Mouse (Mus musculus): Measurements from ENCODE around the gene Hoxa9. TPM values are rescaled to one million over a fixed set of nuclear protein-coding genes. Genes with fewer than 3 reads are reported as not detected.

Gene Hoxa9
- polyA plus RNA-seq, 1 experiment from 2014 or later = 0.89 TPM

GRCm38 (mm10) chr6:52240389-52241000, 9.6 kb upstream of the Hoxa9 start, which contains the start of gene Hoxa10:
Gene Hoxa10, minus strand, starts transcription at chr6:52240854.
- no peaks in the 10 kb centered on the region for H3K36me3 ChIP-seq
- ATAC-seq (ENCODE audit: low read depth) (no peak), DNase-seq (peak; percentile 33)
- H3K9ac ChIP-seq = no peak within 1 kb of the TSS
- 1% methylated on average over 35 of the region's 35 CpGs for WGBS (ENCODE audit: insufficient replicate concordance)
- H3K4me1 ChIP-seq (replicated peaks) = no peaks in the 10 kb centered on the region
- no peaks in the 10 kb centered on the region for H3K9me3 ChIP-seq (replicated peaks)
- H3K4me2 ChIP-seq = no peak within 1 kb of the TSS
- peaks cover 99% of the 10 kb centered on the region for H3K27me3 ChIP-seq
- H3K27ac ChIP-seq = no peak within 1 kb of the TSS
- H3K4me3 ChIP-seq (replicated peaks) = no peak within 1 kb of the TSS

- Histone ChIP-seq H3K4me3 (replicated peaks) (no peak overlapping the region), H3K27me3 (peaks cover 99% of the 10 kb centered on the region), H3K4me1 (replicated peaks) (no peaks in the 10 kb centered on the region), H3K36me3 (no peaks in the 10 kb centered on the region), H3K9me3 (replicated peaks) (no peaks in the 10 kb centered on the region), H3K9ac (no peak overlapping the region), H3K4me2 (no peak overlapping the region), H3K27ac (no peak overlapping the region)
- no peak for ATAC-seq (ENCODE audit: low read depth)
- no peak for DNase-seq
- 3% methylated on average over 30 of the region's 30 CpGs for WGBS (ENCODE audit: insufficient replicate concordance)
These were observed 8.9 kb upstream of the Hoxa9 start for GRCm38 (mm10) chr6:52239625-52240388.

GRCm38 (mm10) chr6:52238976-52239375, 8.1 kb upstream of the Hoxa9 start:
- ATAC-seq (ENCODE audit: low read depth) = no peak
- H3K9me3 ChIP-seq (replicated peaks) = no peaks in the 10 kb centered on the region
- H3K9ac ChIP-seq = no peak overlapping the region
- WGBS (ENCODE audit: insufficient replicate concordance) = 6% methylated on average over 7 of the region's 7 CpGs
- no peak overlapping the region for H3K27ac ChIP-seq
- H3K4me1 ChIP-seq (replicated peaks) = no peaks in the 10 kb centered on the region
- H3K4me2 ChIP-seq = no peak overlapping the region
- no peaks in the 10 kb centered on the region for H3K36me3 ChIP-seq
- peaks cover 99% of the 10 kb centered on the region for H3K27me3 ChIP-seq
- no peak overlapping the region for H3K4me3 ChIP-seq (replicated peaks)
- DNase-seq = no peak

GRCm38 (mm10) chr6:52238155-52238545, 7.3 kb upstream of the Hoxa9 start:
- Histone ChIP-seq H3K4me1 (replicated peaks) (no peaks in the 10 kb centered on the region), H3K4me2 (no peak overlapping the region), H3K27me3 (peaks cover 99% of the 10 kb centered on the region), H3K9me3 (replicated peaks) (no peaks in the 10 kb centered on the region), H3K4me3 (replicated peaks) (no peak overlapping the region), H3K36me3 (no peaks in the 10 kb centered on the region), H3K27ac (no peak overlapping the region), H3K9ac (no peak overlapping the region)
- WGBS (ENCODE audit: insufficient replicate concordance) = 2% methylated on average over 7 of the region's 7 CpGs
- ATAC-seq (ENCODE audit: low read depth) (no peak), DNase-seq (no peak)

GRCm38 (mm10) chr6:52237346-52238154, 6.7 kb upstream of the Hoxa9 start:
- no peaks in the 10 kb centered on the region for H3K36me3 ChIP-seq
- WGBS (ENCODE audit: insufficient replicate concordance) = 14% methylated on average over 10 of the region's 10 CpGs
- no peak for DNase-seq
- H3K4me1 ChIP-seq (replicated peaks) = no peaks in the 10 kb centered on the region
- H3K4me3 ChIP-seq (replicated peaks) = no peak overlapping the region
- no peaks in the 10 kb centered on the region for H3K9me3 ChIP-seq (replicated peaks)
- H3K27ac ChIP-seq = no peak overlapping the region
- H3K4me2 ChIP-seq = no peak overlapping the region
- peaks cover 99% of the 10 kb centered on the region for H3K27me3 ChIP-seq
- no peak for ATAC-seq (ENCODE audit: low read depth)
- H3K9ac ChIP-seq = no peak overlapping the region

GRCm38 (mm10) chr6:52236806-52237205, 5.9 kb upstream of the Hoxa9 start:
- no peak for ATAC-seq (ENCODE audit: low read depth)
- Histone ChIP-seq H3K27ac (no peak overlapping the region), H3K36me3 (no peaks in the 10 kb centered on the region), H3K9ac (no peak overlapping the region), H3K4me2 (no peak overlapping the region), H3K27me3 (peaks cover 99% of the 10 kb centered on the region), H3K4me1 (replicated peaks) (no peaks in the 10 kb centered on the region), H3K9me3 (replicated peaks) (no peaks in the 10 kb centered on the region), H3K4me3 (replicated peaks) (no peak overlapping the region)
- DNase-seq = no peak
- WGBS (ENCODE audit: insufficient replicate concordance) = 16% methylated on average over 3 of the region's 3 CpGs

GRCm38 (mm10) chr6:52235866-52236265, 5.0 kb upstream of the Hoxa9 start:
- no peaks in the 10 kb centered on the region for H3K4me1 ChIP-seq (replicated peaks)
- DNase-seq = no peak
- no peak overlapping the region for H3K27ac ChIP-seq
- no peak overlapping the region for H3K9ac ChIP-seq
- no peak overlapping the region for H3K4me2 ChIP-seq
- peaks cover 98% of the 10 kb centered on the region for H3K27me3 ChIP-seq
- 25% methylated on average over 6 of the region's 6 CpGs for WGBS (ENCODE audit: insufficient replicate concordance)
- H3K4me3 ChIP-seq (replicated peaks) = no peak overlapping the region
- no peak for ATAC-seq (ENCODE audit: low read depth)
- H3K9me3 ChIP-seq (replicated peaks) = no peaks in the 10 kb centered on the region
- no peaks in the 10 kb centered on the region for H3K36me3 ChIP-seq

GRCm38 (mm10) chr6:52235267-52235666, 4.4 kb upstream of the Hoxa9 start:
- H3K4me3 ChIP-seq (replicated peaks) = no peak overlapping the region
- DNase-seq = no peak
- 33% methylated on average over 9 of the region's 9 CpGs for WGBS (ENCODE audit: insufficient replicate concordance)

GRCm38 (mm10) chr6:52234428-52235140, 3.7 kb upstream of the Hoxa9 start:
- WGBS (ENCODE audit: insufficient replicate concordance) = 2% methylated on average over 68 of the region's 68 CpGs
- no peak for ATAC-seq (ENCODE audit: low read depth)
- Histone ChIP-seq H3K27me3 (peaks cover 98% of the 10 kb centered on the region), H3K4me1 (replicated peaks) (no peaks in the 10 kb centered on the region), H3K4me2 (no peak overlapping the region; the same call in 1 of the 2 replicates), H3K9ac (no peak overlapping the region), H3K9me3 (replicated peaks) (no peaks in the 10 kb centered on the region), H3K4me3 (replicated peaks) (0 out of 2 replicates have a peak overlapping the region, but pooled peaks have one; percentile 8), H3K27ac (no peak overlapping the region), H3K36me3 (no peaks in the 10 kb centered on the region)
- no peak for DNase-seq

More at GRCm38 (mm10) chr6:52235267-52235666, 4.4 kb upstream of the Hoxa9 start:
- no peak for ATAC-seq (ENCODE audit: low read depth)
- H3K36me3 ChIP-seq = no peaks in the 10 kb centered on the region
- H3K4me1 ChIP-seq (replicated peaks) = no peaks in the 10 kb centered on the region
- no peak overlapping the region for H3K4me2 ChIP-seq
- H3K9me3 ChIP-seq (replicated peaks) = no peaks in the 10 kb centered on the region
- H3K27me3 ChIP-seq = peaks cover 98% of the 10 kb centered on the region
- no peak overlapping the region for H3K9ac ChIP-seq
- H3K27ac ChIP-seq = no peak overlapping the region

GRCm38 (mm10) chr6:52233546-52234427, 2.9 kb upstream of the Hoxa9 start:
- Histone ChIP-seq H3K4me1 (replicated peaks) (no peaks in the 10 kb centered on the region), H3K4me2 (no peak overlapping the region; the same call in 1 of the 2 replicates), H3K9ac (no peak overlapping the region), H3K36me3 (no peaks in the 10 kb centered on the region), H3K9me3 (replicated peaks) (no peaks in the 10 kb centered on the region), H3K27ac (no peak overlapping the region), H3K27me3 (peaks cover 99% of the 10 kb centered on the region), H3K4me3 (replicated peaks) (0 out of 2 replicates have a peak overlapping the region, but pooled peaks have one; percentile 8)
- DNase-seq (no peak), ATAC-seq (ENCODE audit: low read depth) (no peak)
- WGBS (ENCODE audit: insufficient replicate concordance) = 1% methylated on average over 70 of the region's 70 CpGs
